Mouse (Mus musculus): ENCODE data around the gene Notum. TPM values are rescaled to one million over a fixed set of nuclear protein-coding genes. Genes with fewer than 3 reads are reported as not detected.

Gene Notum
- polyA plus RNA-seq, 1 experiment = 0.24 TPM

GRCm38 (mm10) chr11:120647047-120647830, 13.7 kb downstream of the Notum start:
- WGBS = 93% methylated on average over 35 of the region's 35 CpGs

DNA sequence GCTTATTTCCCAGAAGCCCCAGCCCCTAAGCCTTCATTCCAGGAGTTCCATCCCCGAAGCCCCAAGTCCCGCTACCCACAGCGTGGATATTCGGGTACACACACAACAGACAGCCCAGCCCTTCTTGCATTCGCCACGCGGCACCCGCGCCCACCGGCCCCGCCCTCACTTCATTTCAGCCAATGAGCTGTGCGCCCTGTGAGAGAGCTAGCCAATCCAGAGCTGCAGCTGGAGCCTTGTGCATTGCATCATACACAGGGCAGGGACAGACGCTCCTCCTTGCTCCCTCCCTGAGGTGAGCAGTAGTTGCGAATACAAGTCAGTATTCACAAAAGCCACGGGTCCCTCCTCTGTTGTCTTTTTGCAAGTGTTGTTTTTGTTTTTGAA, 17.4 kb downstream of the Notum start, which contains the start of gene Pycr1:
Pycr1 (minus strand) TSS at position 169 of the 387 bp plus-strand sequence.
- Histone ChIP-seq H3K27me3 (ENCODE audit: control insufficient read depth, insufficient read depth, low read length) (no peaks in the 10 kb centered on the region; the same call in 1 of the 2 replicates), H3K36me3 (ENCODE audit: control insufficient read depth, insufficient read depth, low read length) (no peaks in the 10 kb centered on the region), H3K27ac (ENCODE audit: control insufficient read depth, insufficient read depth, low read length) (no peak within 1 kb of the TSS), H3K4me1 (replicated peaks; ENCODE audit: control insufficient read depth, insufficient read depth, low read length) (peaks cover 30% of the 10 kb centered on the region), H3K4me3 (ENCODE audit: control insufficient read depth, insufficient read depth, low read length) (peak within 1 kb of the TSS; percentile 32)
- TF ChIP-seq CTCF (IDR thresholded peaks at IDR 0.05; ENCODE audit: borderline replicate concordance, control insufficient read depth, extremely low read depth, insufficient read depth, low read length, poor library complexity) (0 out of 2 replicates have a peak, but pooled peaks have one; percentile 36), POLR2A (IDR thresholded peaks at IDR 0.05; ENCODE audit: control insufficient read depth, extremely low read depth, insufficient read depth, low read length, poor library complexity) (no peak)
- DNase-seq = peak; percentile 97
- under 1% methylated on average over 15 of the region's 15 CpGs for WGBS

More at GRCm38 (mm10) chr11:120647047-120647830, 13.7 kb downstream of the Notum start:
- peak overlapping the region; percentile 46 for H3K4me3 ChIP-seq (ENCODE audit: control insufficient read depth, insufficient read depth, low read length)
- TF ChIP-seq POLR2A (IDR thresholded peaks at IDR 0.05; ENCODE audit: control insufficient read depth, extremely low read depth, insufficient read depth, low read length, poor library complexity) (no peak), CTCF (IDR thresholded peaks at IDR 0.05; ENCODE audit: borderline replicate concordance, control insufficient read depth, extremely low read depth, insufficient read depth, low read length, poor library complexity) (no peak)
- peaks cover 22% of the 10 kb centered on the region for H3K4me1 ChIP-seq (replicated peaks; ENCODE audit: control insufficient read depth, insufficient read depth, low read length)
- H3K27ac ChIP-seq (ENCODE audit: control insufficient read depth, insufficient read depth, low read length) = 0 out of 2 replicates have a peak overlapping the region, but pooled peaks have one; percentile 26
- no peaks in the 10 kb centered on the region; the same call in 1 of the 2 replicates for H3K27me3 ChIP-seq (ENCODE audit: control insufficient read depth, insufficient read depth, low read length)
- H3K36me3 ChIP-seq (ENCODE audit: control insufficient read depth, insufficient read depth, low read length) = no peaks in the 10 kb centered on the region
- no peak for DNase-seq

DNA sequence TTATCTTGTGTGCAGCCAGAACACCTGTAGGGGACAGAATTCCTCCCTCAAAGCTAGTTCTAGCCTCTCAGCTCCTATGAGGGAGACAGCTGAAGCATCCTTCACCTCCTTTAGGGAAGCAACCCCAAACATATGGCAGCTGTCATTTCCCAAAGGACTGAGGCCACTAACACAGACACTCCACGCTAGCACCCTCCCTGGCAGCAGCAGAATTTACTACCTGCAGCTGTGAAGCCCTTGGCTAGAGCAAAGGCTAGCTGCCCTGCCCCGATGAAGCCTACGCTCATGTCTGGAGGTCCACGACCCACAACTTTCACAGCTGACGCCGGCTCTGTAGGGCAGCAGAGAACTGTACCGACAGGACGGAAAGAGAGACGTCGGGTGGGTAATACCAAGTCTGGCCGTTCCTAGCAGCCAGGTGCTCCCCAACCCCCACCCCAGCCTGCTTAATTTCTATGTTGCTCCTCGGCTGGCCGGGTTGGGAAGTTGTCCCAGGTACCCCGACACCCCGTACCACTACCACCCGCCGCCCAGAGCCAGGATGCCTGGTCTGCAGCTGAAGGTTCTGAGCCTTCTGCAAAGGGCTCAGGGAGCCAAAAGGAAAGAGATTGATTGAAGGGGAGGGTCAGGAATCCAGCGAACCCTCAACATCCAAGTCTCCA, 17.9 kb downstream of the Notum start:
- WGBS = 2% methylated on average over 18 of the region's 18 CpGs
- TF ChIP-seq CTCF (IDR thresholded peaks at IDR 0.05; ENCODE audit: borderline replicate concordance, control insufficient read depth, extremely low read depth, insufficient read depth, low read length, poor library complexity) (no peak), POLR2A (IDR thresholded peaks at IDR 0.05; ENCODE audit: control insufficient read depth, extremely low read depth, insufficient read depth, low read length, poor library complexity) (no peak)
- peak; percentile 34 for DNase-seq
- peak overlapping the region; percentile 32 for H3K4me3 ChIP-seq (ENCODE audit: control insufficient read depth, insufficient read depth, low read length)
- peaks cover 27% of the 10 kb centered on the region for H3K4me1 ChIP-seq (replicated peaks; ENCODE audit: control insufficient read depth, insufficient read depth, low read length)
- no peak overlapping the region for H3K27ac ChIP-seq (ENCODE audit: control insufficient read depth, insufficient read depth, low read length)
- no peaks in the 10 kb centered on the region; the same call in 1 of the 2 replicates for H3K27me3 ChIP-seq (ENCODE audit: control insufficient read depth, insufficient read depth, low read length)
- H3K36me3 ChIP-seq (ENCODE audit: control insufficient read depth, insufficient read depth, low read length) = no peaks in the 10 kb centered on the region

DNA sequence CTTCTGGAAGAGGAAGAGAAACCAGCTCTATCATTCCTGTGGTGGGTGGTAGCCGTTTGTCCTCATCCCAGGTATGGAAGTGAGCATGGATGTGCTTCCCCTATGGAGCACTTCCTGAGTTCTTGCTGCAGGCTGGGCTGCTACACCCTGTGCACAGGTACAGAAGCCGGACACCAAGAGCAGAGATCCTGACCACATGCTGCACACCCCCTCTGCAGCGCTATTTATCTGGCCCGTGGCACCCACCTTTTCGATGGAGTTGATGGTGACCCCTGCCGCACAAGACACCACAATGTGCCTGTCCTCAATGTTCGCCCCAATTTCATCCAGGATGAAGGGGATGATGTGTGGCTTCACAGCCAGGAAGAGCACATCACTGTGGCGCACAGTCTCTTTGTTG, 19.1 kb downstream of the Notum start:
- H3K4me1 ChIP-seq (replicated peaks; ENCODE audit: control insufficient read depth, insufficient read depth, low read length) = peaks cover 19% of the 10 kb centered on the region
- TF ChIP-seq CTCF (IDR thresholded peaks at IDR 0.05; ENCODE audit: borderline replicate concordance, control insufficient read depth, extremely low read depth, insufficient read depth, low read length, poor library complexity) (no peak), POLR2A (IDR thresholded peaks at IDR 0.05; ENCODE audit: control insufficient read depth, extremely low read depth, insufficient read depth, low read length, poor library complexity) (no peak)
- H3K27me3 ChIP-seq (ENCODE audit: control insufficient read depth, insufficient read depth, low read length) = no peaks in the 10 kb centered on the region; the same call in 1 of the 2 replicates
- no peaks in the 10 kb centered on the region for H3K36me3 ChIP-seq (ENCODE audit: control insufficient read depth, insufficient read depth, low read length)
- DNase-seq = no peak
- H3K4me3 ChIP-seq (ENCODE audit: control insufficient read depth, insufficient read depth, low read length) = no peak overlapping the region
- WGBS = 43% methylated on average over 8 of the region's 8 CpGs
- no peak overlapping the region for H3K27ac ChIP-seq (ENCODE audit: control insufficient read depth, insufficient read depth, low read length)

DNA sequence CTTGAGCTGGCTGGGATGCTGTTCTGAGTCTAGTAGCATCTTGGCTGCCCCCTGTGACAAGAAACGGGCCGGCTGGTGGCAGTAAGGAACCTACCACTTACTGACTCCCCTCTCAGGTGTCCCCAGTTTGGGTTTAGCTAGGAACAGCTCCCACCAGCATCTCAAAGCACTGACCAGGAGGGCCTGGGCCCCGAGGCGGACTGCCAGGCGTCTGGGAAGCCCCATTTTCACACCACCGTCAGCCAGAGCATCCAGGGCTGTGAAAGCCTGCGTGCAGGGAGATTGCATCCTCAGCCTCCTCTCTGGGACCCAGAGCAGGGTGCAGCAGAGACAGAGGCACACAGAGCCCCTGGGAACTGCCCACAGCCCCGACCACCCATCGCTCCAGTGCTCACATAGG, 19.7 kb downstream of the Notum start:
- 91% methylated on average over 9 of the region's 9 CpGs for WGBS

GRCm38 (mm10) chr11:120634810-120635209, 26.2 kb downstream of the Notum start:
- no peak for TF ChIP-seq POLR2A (IDR thresholded peaks at IDR 0.05; ENCODE audit: control insufficient read depth, extremely low read depth, insufficient read depth, low read length, poor library complexity)
- TF ChIP-seq CTCF (IDR thresholded peaks at IDR 0.05; ENCODE audit: borderline replicate concordance, control insufficient read depth, extremely low read depth, insufficient read depth, low read length, poor library complexity) = no peak
- Histone ChIP-seq H3K27me3 (ENCODE audit: control insufficient read depth, insufficient read depth, low read length) (no peaks in the 10 kb centered on the region), H3K4me3 (ENCODE audit: control insufficient read depth, insufficient read depth, low read length) (no peak overlapping the region), H3K36me3 (ENCODE audit: control insufficient read depth, insufficient read depth, low read length) (no peaks in the 10 kb centered on the region), H3K27ac (ENCODE audit: control insufficient read depth, insufficient read depth, low read length) (no peak overlapping the region), H3K4me1 (replicated peaks; ENCODE audit: control insufficient read depth, insufficient read depth, low read length) (peaks cover 35% of the 10 kb centered on the region)
- DNase-seq = no peak
- 90% methylated on average over 5 of the region's 5 CpGs for WGBS

More for the DNA sequence above, 19.7 kb downstream of the Notum start:
- no peaks in the 10 kb centered on the region; the same call in 1 of the 2 replicates for H3K27me3 ChIP-seq (ENCODE audit: control insufficient read depth, insufficient read depth, low read length)
- no peak overlapping the region for H3K27ac ChIP-seq (ENCODE audit: control insufficient read depth, insufficient read depth, low read length)
- no peak for DNase-seq
- H3K4me3 ChIP-seq (ENCODE audit: control insufficient read depth, insufficient read depth, low read length) = no peak overlapping the region
- H3K36me3 ChIP-seq (ENCODE audit: control insufficient read depth, insufficient read depth, low read length) = no peaks in the 10 kb centered on the region
- peaks cover 19% of the 10 kb centered on the region for H3K4me1 ChIP-seq (replicated peaks; ENCODE audit: control insufficient read depth, insufficient read depth, low read length)
- no peak for TF ChIP-seq CTCF (IDR thresholded peaks at IDR 0.05; ENCODE audit: borderline replicate concordance, control insufficient read depth, extremely low read depth, insufficient read depth, low read length, poor library complexity)
- TF ChIP-seq POLR2A (IDR thresholded peaks at IDR 0.05; ENCODE audit: control insufficient read depth, extremely low read depth, insufficient read depth, low read length, poor library complexity) = no peak

Data from thymus, adult 2 months (tissue).